Mouse (Mus musculus): ENCODE measurements around the gene Itgav.
A peak's percentile ranks its signal among the peaks of the same experiment; 100 is the strongest.

Gene Itgav

GRCm38 (mm10) chr2:83723921-83724826, at the start of gene Itgav:
Gene Itgav (plus strand): TSS chr2:83724397.
- DNase-seq (ENCODE audit: low spot score) = peak; percentile 79

- DNase-seq (ENCODE audit: low spot score) = no peak
Observed at GRCm38 (mm10) chr2:83674421-83674820, 49.8 kb upstream of the Itgav start.

- DNase-seq (ENCODE audit: low spot score) = no peak
Observed at GRCm38 (mm10) chr2:83674896-83675295, 49.3 kb upstream of the Itgav start.

GRCm38 (mm10) chr2:83675681-83676080, 48.5 kb upstream of the Itgav start:
- no peak for DNase-seq (ENCODE audit: low spot score)

- DNase-seq (ENCODE audit: low spot score) = no peak
Observed at GRCm38 (mm10) chr2:83676226-83676870, 47.8 kb upstream of the Itgav start.

- no peak for DNase-seq (ENCODE audit: low spot score)
Observed at GRCm38 (mm10) chr2:83681332-83681731, 42.9 kb upstream of the Itgav start.

GRCm38 (mm10) chr2:83681785-83682184, 42.4 kb upstream of the Itgav start:
- no peak for DNase-seq (ENCODE audit: low spot score)

GRCm38 (mm10) chr2:83682282-83682681, 41.9 kb upstream of the Itgav start:
- DNase-seq (ENCODE audit: low spot score) = no peak

- DNase-seq (ENCODE audit: low spot score) = no peak
Observed at GRCm38 (mm10) chr2:83683731-83684519, 40.3 kb upstream of the Itgav start.

GRCm38 (mm10) chr2:83684691-83685090, 39.5 kb upstream of the Itgav start:
- no peak for DNase-seq (ENCODE audit: low spot score)

GRCm38 (mm10) chr2:83690372-83690771, 33.8 kb upstream of the Itgav start:
- no peak for DNase-seq (ENCODE audit: low spot score)

- no peak for DNase-seq (ENCODE audit: low spot score)
Observed at GRCm38 (mm10) chr2:83692651-83693545, 31.3 kb upstream of the Itgav start.

GRCm38 (mm10) chr2:83694061-83694460, 30.1 kb upstream of the Itgav start:
- no peak for DNase-seq (ENCODE audit: low spot score)

- no peak for DNase-seq (ENCODE audit: low spot score)
Observed at GRCm38 (mm10) chr2:83695345-83696247, 28.6 kb upstream of the Itgav start.

GRCm38 (mm10) chr2:83698484-83698883, 25.7 kb upstream of the Itgav start:
- DNase-seq (ENCODE audit: low spot score) = no peak

- DNase-seq (ENCODE audit: low spot score) = no peak
Observed at GRCm38 (mm10) chr2:83699324-83699723, 24.9 kb upstream of the Itgav start.

- no peak for DNase-seq (ENCODE audit: low spot score)
Observed at GRCm38 (mm10) chr2:83700667-83701066, 23.5 kb upstream of the Itgav start.

- DNase-seq (ENCODE audit: low spot score) = no peak
Observed at GRCm38 (mm10) chr2:83702411-83702810, 21.8 kb upstream of the Itgav start.

GRCm38 (mm10) chr2:83705580-83706158, 18.5 kb upstream of the Itgav start:
- DNase-seq (ENCODE audit: low spot score) = no peak

- no peak for DNase-seq (ENCODE audit: low spot score)
Observed at GRCm38 (mm10) chr2:83709896-83710524, 14.2 kb upstream of the Itgav start.
